Mouse (Mus musculus) skeletal muscle tissue, postnatal 0 days (tissue): ENCODE results near the gene Mllt6. TPM values are rescaled to one million over a fixed set of nuclear protein-coding genes. Genes with fewer than 3 reads are reported as not detected.

Source experiments
- microRNA-seq, 2 experiments: library from miRNA; unstranded; fragments of <30 nt; microRNA quantifications; one replicate each; pipeline ENCODE4; 2016
- polyA plus RNA-seq: library from polyadenylated mRNA; unstranded; fragments of >200 nt; fragmentation: Nextera tagmentation; extraction: Ambion mirVana; gene quantifications from 2 replicates; pipeline ENCODE4 v1.2.1, GENCODE M21; 2015

Mllt6 gene
- 0.96 and 1.00 TPM in 2 replicates for polyA plus RNA-seq

DNA sequence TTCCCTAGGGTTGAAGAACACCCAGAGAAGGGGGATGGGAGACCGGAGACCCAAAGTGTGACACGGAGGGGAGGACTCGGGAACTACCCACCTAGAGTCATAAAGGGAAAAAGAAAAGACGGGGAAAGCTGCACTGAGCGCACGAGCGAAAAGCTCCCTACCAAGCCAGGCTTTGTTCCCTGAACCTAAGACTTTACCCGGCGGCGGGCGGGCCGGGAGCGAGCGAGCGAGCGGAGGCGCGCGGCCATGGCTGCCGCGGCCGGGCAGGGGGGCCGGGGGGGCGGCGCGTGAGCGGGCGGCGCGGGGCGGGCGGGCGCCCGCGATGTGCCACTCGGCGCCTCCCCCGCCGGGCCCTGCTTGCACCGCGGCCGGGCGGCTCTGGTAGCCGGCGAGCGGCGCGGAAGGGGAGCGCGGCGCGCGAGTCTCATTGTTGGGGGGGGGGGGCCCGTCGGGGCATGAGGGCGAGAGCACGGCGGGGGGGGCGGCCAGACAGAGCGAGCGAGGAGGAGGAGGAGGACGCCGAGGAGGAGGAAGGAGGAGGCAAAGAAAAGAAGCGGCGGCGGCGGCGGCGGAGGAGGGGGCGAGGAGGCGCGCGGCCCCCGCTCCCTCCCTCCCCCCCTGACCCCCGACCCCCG is at the start of gene Mllt6:
Gene Mllt6, plus strand, starts transcription at position 522 of the 635 bp plus-strand sequence.

DNA sequence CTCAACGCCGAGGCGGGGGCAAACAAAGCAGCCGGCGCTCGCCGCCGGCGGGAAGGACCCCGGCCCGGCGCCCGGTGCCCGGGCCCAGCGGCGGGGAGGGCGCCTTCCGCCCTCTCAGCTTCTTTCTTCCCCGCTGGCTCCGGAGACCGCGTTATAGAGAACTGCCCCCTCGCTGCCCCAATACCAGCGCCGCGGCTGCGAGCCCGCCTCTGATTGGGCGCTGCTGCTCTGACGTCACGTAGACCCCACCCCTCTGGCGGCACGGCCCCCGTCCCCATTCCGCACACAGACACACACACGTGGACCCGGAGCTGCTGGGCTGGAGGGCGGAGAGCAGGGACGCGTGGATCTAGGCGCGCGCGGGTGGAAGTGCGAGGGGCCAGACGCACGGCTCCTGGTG is 33.6 kb upstream of the Mllt6 start, which contains the start of gene Epop:
Gene Epop, minus strand, starts transcription at position 127 of the 400 bp plus-strand sequence.

DNA sequence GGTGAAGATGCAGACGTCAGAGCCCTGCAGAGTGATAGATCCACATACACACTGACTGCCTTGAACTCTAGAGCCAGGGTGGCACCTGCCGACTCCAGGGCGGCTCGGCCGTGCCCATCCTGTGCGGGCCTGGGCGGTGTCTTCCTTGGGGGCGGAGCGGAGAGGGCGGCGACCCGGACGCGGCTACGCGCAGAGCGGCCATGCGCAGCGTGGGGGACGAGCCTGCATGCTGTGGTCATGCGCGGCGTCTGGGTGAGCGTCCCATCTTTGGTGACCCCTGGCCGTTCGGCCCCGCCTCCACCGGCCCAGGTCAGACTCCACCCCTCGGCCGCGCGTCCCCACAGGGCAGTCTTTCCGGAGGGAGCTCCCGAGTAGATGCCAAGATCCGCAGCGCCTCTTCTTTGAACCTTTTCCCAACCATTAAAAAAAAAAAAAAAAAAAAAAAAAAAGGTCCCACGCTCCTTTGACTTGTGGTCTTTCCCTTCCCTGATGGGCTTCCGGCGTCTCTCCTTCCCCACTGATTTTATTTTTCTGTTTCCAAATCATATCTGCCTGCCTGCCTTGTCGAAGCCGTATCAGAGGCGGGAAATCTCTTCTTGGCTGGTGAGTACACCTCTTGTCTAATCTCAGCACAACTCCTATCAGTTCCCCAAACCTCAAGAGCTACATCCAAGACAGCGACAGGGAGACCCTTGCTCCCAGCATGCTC is 22.6 kb downstream of the Mllt6 start, which contains the start of gene Cisd3:
Gene Cisd3, plus strand, starts transcription at position 214 of the 709 bp plus-strand sequence.

DNA sequence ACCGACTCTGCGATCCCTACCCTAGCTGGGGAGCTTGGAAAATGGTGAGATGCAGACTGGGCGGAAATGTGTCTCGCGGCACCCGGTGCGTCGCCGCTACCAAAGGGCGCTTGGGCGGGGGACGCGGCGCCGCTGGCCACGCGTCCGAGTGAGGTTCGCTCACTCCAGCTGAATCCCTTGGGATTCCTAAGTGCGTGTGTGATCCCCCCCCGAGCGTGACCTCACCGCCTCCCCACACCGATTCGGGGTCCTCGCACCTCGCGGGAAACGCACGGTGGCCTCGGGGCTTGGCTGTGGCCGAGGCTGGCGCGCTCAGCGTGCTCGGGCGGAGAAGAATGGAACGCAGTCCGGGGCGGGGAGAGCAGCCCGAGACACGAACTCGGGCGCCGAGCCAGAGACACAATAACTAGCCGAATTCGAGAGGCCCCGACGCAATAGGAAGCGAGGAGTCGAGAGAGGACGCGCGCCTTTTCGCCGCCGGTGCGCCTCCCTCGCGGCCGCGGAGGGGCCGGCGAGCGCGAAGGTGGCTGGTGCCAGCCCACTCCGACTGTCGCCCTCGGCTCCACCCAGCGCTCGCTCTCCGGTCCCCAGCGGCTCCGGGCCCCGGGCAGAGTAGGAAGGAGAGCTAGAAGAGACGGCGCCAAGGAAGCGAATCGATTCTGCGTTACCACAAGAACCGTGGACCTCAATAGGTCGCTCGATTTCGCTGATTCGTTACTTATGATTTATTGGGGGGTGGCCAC is 37.0 kb downstream of the Mllt6 start, which contains the start of gene Pcgf2:
Gene Pcgf2, minus strand, starts transcription at position 495 of the 743 bp plus-strand sequence.

GRCm38 (mm10) chr11:97703039-97703826 is 40.0 kb downstream of the Mllt6 start, which contains the start of gene Psmb3:
Gene Psmb3, plus strand, starts transcription at chr11:97703399.

Small RNA genes lying within 50 kb of the gene (microRNA-seq; reads per million reads assigned to microRNA genes)
- gene Gm24158 (0 reads per million in 2 experiments), gene Mir6927 (0 reads per million in 2 experiments)

Other genes starting within 250 kb of the Mllt6 start
- gene Arhgap23, start 247.9 kb upstream of the Mllt6 start, polyA plus RNA-seq = 3.6 and 5.3 TPM in 2 replicates
- 0.28 and 0.44 TPM in 2 replicates for gene 4933428G20Rik, start 163.1 kb upstream of the Mllt6 start, polyA plus RNA-seq
- 0.06 and 0.13 TPM in 2 replicates for gene Srcin1, start 87.2 kb upstream of the Mllt6 start, polyA plus RNA-seq
- 0.14 and 0.23 TPM in 2 replicates for gene Epop, start 33.7 kb upstream of the Mllt6 start, polyA plus RNA-seq
- gene Cisd3, start 22.4 kb downstream of the Mllt6 start, polyA plus RNA-seq = 94.2 and 95.9 TPM in 2 replicates
- 3.5 and 4.0 TPM in 2 replicates for gene Pcgf2, start 37.1 kb downstream of the Mllt6 start, polyA plus RNA-seq
- 443 and 489 TPM in 2 replicates for gene Psmb3, start 40.0 kb downstream of the Mllt6 start, polyA plus RNA-seq
- 1.9 TPM in 2 replicates for gene Pip4k2b, start 81.3 kb downstream of the Mllt6 start, polyA plus RNA-seq
- 7.7 and 9.0 TPM in 2 replicates for gene Cwc25, start 103.1 kb downstream of the Mllt6 start, polyA plus RNA-seq
- gene 1700001P01Rik, start 112.5 kb downstream of the Mllt6 start, polyA plus RNA-seq = not detected in 2 replicates
- 394 and 459 TPM in 2 replicates for gene Rpl23, start 119.0 kb downstream of the Mllt6 start, polyA plus RNA-seq
- 32.7 and 42.2 TPM in 2 replicates for gene Lasp1, start 135.6 kb downstream of the Mllt6 start, polyA plus RNA-seq
- 1.3 and 1.4 TPM in 2 replicates for gene B230217C12Rik, start 177.4 kb downstream of the Mllt6 start, polyA plus RNA-seq
- 0.13 and 0.22 TPM in 2 replicates for gene Fbxo47, start 220.7 kb downstream of the Mllt6 start, polyA plus RNA-seq